Mouse (Mus musculus) heart, postnatal 4 days (tissue): Measurements from ENCODE around the gene Gm49776. TPM values are rescaled to one million over a fixed set of nuclear protein-coding genes. Genes with fewer than 3 reads are reported as not detected.
"Not testable (repeated sequence)": the region's sequence is repeated elsewhere in the genome, so short reads cannot be mapped to it uniquely, and the experiment has no call there.

Experiments used
- DNase-seq: peaks from one replicate; pipeline ENCODE4 v3.0.0; 2021
- total RNA-seq, 2 experiments: library from RNA; stranded (reverse); gene quantifications; 2 replicates each; pipeline ENCODE4 v1.2.3; 2021

Gm49776 gene
- total RNA-seq = not detected

GRCm38 (mm10) chr16:18258221-18258620 is at the start of gene Gm49776:
TSS of gene Gm49776 (minus strand) at chr16:18258321.
- DNase-seq = no peak

- not testable (repeated sequence) for DNase-seq
Observed at GRCm38 (mm10) chr16:18289614-18290013, 31.5 kb upstream of the Gm49776 start.

GRCm38 (mm10) chr16:18289067-18289588 is 31.0 kb upstream of the Gm49776 start, which contains the start of gene Dgcr8:
TSS of gene Dgcr8 (minus strand) at chr16:18289246.
- peak; percentile 98 for DNase-seq

DNA sequence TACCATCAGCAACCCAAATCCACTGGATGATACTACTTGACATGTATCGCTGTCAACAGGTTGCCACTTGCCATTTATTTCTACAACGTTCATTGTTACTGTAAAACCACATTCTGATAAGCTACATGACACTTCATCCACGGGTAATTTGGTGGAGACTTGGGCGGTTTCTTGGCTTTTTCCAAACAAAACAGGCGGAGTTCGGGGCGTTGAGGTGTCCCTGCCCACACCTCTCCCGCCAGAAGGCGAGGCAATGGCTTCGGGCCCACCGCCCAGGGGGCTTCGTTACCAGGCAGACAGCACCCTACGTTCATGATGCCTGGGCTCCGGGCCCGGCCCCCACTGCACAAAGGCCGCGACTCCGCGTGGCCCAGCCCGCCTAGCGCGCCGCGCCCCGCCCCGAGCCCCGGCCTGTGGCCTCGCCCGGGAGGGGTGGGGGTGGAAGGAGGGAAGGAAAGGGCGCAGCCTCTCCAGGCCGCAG is 30.5 kb upstream of the Gm49776 start:
- peak; percentile 83 for DNase-seq

- peak; percentile 18 for DNase-seq
Observed at GRCm38 (mm10) chr16:18288166-18288565, 30.0 kb upstream of the Gm49776 start.

DNA sequence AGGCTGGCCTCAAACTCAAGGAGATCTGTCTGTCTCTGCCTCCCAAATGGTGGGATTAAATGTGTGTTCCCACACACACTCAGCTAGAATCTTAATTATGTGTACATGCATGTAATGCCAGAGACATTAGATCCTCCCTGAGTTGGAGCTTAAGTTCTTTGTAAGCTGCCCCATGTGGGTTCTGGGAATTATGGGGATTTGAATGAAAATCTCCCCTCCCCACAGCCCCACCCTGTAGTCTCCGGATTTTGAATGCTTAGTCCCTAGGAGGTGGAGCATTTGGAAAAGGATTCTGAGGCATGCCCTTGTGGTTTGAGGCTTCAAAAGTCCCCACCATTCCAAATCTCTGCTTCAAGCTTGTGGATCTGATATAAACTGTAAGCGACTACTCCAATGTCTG is 17.0 kb upstream of the Gm49776 start:
- no peak for DNase-seq

GRCm38 (mm10) chr16:18268182-18268581 is 10.1 kb upstream of the Gm49776 start:
- DNase-seq = no peak

GRCm38 (mm10) chr16:18265024-18265423 is 6.9 kb upstream of the Gm49776 start:
- DNase-seq = no peak

- no peak for DNase-seq
Observed at GRCm38 (mm10) chr16:18253866-18254265, 4.3 kb downstream of the Gm49776 start.

DNA sequence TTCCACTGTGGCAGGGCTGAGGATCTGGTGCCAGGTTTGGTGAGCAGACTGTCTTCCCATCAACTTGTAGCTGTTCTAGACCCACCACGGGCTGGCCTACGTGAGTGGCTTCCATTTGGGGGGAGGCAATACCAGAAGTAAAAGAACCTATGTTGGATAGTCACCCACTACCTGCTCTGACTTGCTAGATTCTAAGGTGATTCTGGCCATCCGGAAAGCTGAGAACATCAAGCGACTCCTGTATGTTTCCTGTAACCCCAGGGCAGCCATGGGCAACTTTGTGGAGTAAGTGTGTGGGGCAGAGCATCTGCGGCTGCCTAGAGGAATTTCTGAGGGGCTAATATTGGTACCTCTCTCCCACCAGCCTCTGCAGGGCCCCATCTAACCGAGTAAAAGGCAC is 5.4 kb downstream of the Gm49776 start:
- no peak for DNase-seq

DNA sequence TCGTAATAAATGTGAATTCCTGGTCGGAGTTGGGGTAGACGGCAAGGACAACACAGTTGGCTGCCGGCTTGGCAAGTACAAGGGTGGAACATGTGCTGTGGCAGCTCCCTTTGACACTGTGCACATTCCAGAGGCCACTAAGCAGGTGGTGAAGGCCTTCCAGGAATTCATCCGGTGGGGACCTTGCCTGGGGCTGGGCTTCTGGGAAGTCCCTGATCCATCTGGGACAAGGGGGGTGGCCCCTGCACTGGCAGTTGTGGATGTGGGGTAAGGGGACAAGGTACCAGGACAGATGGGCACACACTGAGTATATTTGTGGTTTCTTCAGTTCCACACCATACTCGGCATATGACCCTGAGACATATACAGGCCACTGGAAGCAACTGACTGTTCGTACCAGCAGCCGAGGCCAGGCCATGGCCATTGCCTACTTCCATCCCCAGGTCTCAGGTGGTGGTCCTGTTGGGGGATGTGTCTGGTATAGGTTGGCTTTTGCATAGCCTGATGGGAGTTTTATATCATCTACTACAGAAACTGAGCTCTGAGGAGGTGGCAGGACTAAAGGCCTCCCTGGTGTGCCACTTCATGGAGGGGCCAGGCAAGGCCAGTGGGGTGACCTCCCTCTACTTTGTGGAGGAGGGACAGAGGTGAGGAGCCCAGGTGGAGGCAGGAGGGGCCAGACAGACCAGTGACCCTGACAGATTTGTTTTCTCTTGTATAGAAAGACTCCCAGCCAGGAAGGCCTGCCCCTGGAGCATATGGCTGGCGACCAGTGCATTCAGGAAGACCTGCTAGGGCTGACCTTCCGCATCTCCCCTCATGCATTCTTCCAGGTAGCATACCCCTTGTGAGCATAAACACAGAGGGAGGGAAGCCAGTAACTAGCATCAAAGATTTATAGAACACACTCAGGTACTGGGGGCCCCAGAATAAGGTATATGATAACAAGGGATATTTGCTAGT is 7.0 kb downstream of the Gm49776 start:
- no peak for DNase-seq

DNA sequence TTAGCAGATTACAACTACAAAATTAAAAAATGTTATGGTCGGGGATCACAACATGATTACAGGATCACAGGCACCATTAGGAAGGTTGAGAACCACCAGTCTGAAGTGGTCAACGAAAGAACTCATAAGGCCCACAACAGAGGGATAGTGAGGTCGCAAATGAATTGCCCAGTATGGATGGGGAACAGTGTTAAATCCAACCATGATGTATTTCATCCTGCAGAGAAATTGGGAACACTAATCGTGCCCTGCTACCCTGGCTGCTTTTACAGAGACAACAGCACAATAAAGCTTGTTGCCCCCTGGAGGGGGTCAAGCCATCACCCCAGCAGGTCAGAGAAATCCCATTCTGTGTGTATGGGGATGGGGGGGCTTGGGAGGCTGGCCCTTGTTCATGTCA is 7.9 kb downstream of the Gm49776 start:
- DNase-seq = no peak

GRCm38 (mm10) chr16:18249364-18249967 is 8.7 kb downstream of the Gm49776 start:
- DNase-seq = peak; percentile 48

DNA sequence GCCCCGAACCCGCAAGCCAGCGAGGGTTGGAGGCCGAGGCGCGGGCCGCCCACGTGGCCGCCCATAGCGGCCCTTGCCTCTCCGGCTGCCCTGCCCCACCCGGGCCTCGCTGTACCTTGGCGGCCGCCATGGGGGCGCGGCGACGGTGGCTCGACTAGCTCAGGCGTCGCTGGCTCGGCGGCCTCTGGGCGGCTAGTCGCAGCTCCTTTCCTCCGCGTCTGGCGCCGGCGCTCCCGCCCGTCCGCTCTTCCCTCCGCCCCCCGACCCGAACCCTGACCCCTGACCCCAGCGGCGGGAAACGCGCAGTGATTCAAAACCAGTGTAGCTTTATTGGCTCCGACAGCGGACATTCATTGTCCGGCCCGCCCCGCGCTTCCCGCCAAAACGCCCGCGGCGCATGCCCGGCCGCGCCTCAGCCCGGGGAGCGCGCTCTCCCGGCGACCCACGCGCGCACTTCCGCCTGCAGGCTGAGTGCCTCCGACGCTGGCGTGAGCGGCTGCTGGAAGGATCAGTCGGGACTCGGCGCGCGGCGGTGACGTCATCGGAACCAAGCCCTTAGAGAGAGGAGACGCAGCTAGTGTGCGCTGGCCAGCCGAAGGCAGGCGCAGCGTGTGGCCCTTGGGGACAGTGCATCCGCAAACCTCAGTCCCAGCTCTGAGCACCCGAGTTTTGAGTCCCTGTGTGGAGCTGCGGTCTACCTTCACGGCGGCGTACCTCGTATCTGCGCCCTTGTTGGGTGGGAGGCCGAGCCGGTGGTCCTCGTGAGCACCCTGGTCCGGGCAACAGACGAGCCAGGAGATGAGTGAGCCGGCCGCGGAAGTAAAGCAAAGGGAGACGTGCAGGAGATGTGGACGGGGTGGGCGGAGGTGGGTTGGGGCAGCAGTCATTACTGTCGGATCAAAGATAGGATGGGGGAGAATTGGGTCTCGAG is 9.4 kb downstream of the Gm49776 start, which contains the start of the genes Trmt2a and Ranbp1:
Trmt2a (plus strand) TSS at position 247 of the 931 bp plus-strand sequence.
Ranbp1 (minus strand) TSS at position 300 of the 931 bp plus-strand sequence.
- peak; percentile 99 for DNase-seq

DNA sequence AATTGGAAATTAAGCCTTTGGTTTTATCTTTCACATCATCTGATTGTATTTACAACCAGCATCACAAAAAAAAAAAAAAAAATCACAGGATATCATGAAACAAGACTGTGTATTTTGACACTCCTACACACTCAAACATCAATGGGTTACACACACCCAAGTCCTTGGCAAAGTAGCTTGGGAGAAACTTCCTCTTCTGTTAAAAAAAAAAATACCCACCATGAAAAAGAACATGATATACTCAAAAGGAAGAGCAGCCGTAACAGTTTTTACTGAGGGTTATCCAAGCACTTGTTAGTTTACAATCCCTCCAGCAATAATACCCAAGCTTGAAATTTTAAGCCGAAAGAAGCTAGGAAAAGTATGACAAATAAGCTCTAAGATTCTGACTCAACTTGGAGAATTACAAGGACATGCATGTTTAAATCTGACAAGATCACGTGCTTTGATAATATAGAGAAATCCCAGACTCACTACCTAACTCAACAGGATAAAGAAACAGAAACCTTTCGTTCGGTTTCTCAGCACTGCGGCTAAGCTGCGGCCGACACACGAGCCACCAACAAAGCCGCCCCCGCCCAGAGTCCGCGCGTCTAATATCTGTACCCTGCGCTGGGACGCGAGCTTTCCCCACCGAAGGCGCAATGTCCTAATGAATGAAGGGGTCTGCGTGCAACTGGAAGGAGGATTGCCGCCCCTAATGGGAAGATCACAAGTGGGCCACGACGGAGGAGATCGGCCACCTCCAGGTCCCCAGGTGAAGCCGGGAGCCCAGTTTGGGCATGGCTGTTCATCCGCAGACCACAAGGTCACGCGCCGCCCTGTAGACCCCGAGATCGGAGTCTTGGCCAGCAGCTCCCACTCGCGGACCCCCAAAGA is 10.4 kb downstream of the Gm49776 start:
- DNase-seq = peak; percentile 47

DNA sequence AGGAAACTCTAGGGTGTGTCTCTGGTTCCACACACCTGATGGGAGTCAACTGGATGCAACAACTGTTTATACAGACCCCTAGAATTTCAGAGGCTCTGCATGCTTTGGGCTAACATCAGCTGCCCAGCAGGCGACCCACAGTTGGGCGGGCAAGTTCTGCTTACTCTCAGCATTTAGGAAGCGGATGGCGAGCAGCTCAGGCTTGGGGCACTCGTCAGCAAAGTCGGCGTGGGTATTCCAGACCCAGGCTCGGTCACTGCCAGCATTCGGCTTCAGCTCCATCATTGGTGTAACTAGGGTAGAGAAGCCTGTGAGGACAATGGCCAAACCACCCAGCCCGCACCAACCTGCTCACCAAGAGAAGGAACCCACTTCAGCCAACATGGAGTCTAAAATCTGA is 16.5 kb downstream of the Gm49776 start:
- no peak for DNase-seq

- DNase-seq = no peak
Observed at GRCm38 (mm10) chr16:18236676-18237501, 21.2 kb downstream of the Gm49776 start.

GRCm38 (mm10) chr16:18235389-18236065 is 22.6 kb downstream of the Gm49776 start:
- DNase-seq = peak; percentile 72
